ENCODE assay signal across 17 mouse cellular contexts in the genomic region with DNA sequence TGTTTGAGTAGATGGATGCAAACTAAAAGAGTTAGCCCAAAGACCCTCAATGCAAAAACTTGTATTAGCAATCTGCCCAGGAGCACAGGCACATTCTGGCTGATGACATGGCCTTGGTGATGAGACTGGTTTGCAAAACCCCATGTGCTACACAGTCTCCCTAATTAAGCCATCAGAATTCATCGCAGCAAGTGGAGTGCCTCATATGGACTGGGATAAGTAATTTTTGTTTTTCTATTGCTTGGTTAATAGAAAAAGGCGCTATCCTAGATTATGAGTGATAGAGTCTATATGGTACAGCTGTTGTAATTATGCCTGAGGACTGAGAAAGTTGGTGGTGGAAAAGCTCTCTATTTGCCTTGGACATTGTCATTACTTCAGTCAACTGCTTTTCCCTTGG.
"Had no signal": no experiment of that assay in that cellular context is flagged by ENCODE, and none has a peak within 500 bp of the region (broad histone marks: within the 10 kb centered on the region; RNA-seq: fewer than 3 reads in every experiment).

No protein-coding gene starts in this region.

- H3K27ac ChIP-seq: liver, embryonic 13.5 days; liver, embryonic 15.5 days; lung, embryonic 15.5 days; macrophage; midbrain, embryonic 13.5 days; stomach, embryonic 15.5 days; stomach, postnatal 0 days had no signal

- H3K4me2 ChIP-seq: liver, embryonic 13.5 days; liver, embryonic 15.5 days; lung, embryonic 15.5 days; midbrain, embryonic 13.5 days; stomach, embryonic 15.5 days had no signal

- DNase-seq: liver, embryonic 13.5 days; liver, postnatal 0 days; lung, adult 2 months; lung, postnatal 14 days; lung, postnatal 36 days; right cerebral cortex, postnatal 14 days; thymus, adult 2 months; thymus, postnatal 25 days; thymus, postnatal 4 days had no signal

- H3K9ac ChIP-seq: liver, embryonic 13.5 days; liver, embryonic 15.5 days; liver, postnatal 0 days; lung, embryonic 15.5 days; midbrain, embryonic 13.5 days; stomach, embryonic 15.5 days had no signal

- H3K27me3 ChIP-seq: liver, embryonic 13.5 days; liver, embryonic 15.5 days; lung, embryonic 15.5 days; megakaryocyte, embryonic 14.5 days; midbrain, embryonic 13.5 days; stomach, embryonic 15.5 days had no signal

- H3K36me3 ChIP-seq: liver, embryonic 13.5 days; liver, embryonic 15.5 days; lung, embryonic 15.5 days; midbrain, embryonic 13.5 days; stomach, embryonic 15.5 days had no signal

- ATAC-seq: liver, postnatal 0 days; lung, postnatal 0 days; midbrain, embryonic 13.5 days had no signal

- H3K4me3 ChIP-seq: liver, embryonic 13.5 days; liver, embryonic 15.5 days; lung, embryonic 15.5 days; megakaryocyte, embryonic 14.5 days; midbrain, embryonic 13.5 days; stomach, embryonic 15.5 days had no signal

- H3K9me3 ChIP-seq: liver, embryonic 13.5 days; liver, embryonic 15.5 days; lung, embryonic 15.5 days; midbrain, embryonic 13.5 days; stomach, embryonic 15.5 days had no signal

- H3K4me1 ChIP-seq: liver, embryonic 13.5 days; liver, embryonic 15.5 days; lung, embryonic 15.5 days; megakaryocyte, embryonic 14.5 days; midbrain, embryonic 13.5 days; stomach, embryonic 15.5 days had no signal
